Mouse (Mus musculus): ENCODE measurements around the gene Prune2.

Gene Prune2

DNA sequence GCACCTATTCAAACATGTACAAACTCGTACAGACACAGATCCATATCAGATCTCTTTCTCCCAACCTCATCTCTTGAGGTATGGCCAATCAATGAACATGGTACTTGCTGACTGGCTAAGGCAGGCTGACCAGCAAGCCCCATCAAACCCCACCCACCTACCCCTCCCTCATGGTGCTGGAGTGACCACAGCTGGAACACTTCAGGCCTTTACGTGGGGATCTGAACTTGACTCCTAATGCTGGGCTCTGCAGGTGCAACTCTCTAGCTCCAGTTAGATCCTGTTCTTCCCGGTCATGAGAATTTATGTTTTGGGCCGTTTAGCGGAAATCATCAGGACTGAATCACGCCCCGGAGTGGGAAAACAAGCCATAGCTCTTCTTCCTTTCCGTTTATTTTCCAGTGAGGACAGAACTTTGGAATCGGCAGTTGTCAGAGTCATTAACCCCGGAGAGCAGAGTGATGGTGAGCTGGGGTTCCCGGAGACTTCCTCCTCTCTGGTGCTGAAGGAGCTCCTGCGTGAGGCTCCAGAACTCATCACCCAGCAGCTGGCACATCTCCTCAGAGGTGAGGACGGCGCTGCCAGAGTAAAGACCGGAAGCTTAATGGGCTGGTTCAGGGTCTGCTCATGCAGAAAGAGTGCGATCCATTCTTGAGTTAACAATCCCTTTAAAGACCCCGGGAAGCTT lies 50.4 kb downstream of the Prune2 start:
- DNase-seq: no peak

DNA sequence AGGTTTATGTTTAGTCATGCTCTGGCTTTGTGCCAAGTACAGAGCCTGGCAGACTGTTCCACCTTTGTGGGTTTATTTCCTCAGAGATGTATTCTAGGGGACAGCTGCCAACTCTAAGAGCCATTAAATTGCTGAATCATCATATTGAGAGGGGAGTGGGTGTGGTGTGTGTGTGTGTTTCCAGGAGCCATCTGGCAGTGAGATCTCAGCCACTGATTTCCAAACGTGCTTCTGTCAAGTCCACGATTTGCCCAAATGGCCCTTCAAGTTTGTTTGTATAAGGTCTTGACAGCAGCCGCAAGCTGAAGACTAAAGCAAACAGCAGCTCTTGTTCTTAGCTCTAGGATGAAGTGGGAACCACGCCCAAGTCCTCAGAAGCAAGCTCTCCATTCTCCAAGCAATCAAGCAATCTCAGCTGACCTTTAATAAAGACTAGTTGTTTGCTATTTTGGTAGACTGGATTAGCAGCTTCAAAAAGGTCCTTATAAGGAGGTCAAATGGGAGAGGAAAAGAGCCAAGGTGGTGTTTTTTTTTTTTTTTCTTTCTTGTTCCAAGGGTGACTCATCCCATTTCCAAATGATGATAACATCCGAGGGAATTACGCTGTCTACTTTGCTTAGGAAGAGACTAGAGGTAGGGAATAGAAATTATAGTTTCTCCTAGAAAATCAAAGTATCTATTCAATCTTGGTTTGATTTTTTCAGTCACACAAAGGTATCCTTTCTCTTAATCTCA lies 55.5 kb downstream of the Prune2 start:
- DNase-seq: peak; percentile 81

DNA sequence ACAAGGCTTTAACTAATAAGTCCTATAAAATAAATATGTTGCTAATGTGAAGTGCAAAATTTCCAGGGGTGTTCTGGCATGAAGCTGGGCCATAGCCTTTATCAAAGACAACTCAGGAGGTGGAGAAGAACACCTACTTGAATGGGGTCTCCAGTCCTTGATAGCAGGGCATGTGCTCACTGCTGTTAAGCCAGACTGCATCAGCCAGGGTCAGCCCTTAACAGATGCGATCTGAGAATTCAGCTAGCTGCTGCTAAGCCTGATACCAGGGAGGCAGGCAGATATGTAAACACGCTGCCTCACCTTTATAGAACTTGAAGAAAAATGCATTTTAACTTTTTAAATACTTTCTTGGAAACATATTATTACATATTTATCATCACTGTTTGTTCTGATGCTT lies 57.2 kb downstream of the Prune2 start:
- no peak for DNase-seq

DNA sequence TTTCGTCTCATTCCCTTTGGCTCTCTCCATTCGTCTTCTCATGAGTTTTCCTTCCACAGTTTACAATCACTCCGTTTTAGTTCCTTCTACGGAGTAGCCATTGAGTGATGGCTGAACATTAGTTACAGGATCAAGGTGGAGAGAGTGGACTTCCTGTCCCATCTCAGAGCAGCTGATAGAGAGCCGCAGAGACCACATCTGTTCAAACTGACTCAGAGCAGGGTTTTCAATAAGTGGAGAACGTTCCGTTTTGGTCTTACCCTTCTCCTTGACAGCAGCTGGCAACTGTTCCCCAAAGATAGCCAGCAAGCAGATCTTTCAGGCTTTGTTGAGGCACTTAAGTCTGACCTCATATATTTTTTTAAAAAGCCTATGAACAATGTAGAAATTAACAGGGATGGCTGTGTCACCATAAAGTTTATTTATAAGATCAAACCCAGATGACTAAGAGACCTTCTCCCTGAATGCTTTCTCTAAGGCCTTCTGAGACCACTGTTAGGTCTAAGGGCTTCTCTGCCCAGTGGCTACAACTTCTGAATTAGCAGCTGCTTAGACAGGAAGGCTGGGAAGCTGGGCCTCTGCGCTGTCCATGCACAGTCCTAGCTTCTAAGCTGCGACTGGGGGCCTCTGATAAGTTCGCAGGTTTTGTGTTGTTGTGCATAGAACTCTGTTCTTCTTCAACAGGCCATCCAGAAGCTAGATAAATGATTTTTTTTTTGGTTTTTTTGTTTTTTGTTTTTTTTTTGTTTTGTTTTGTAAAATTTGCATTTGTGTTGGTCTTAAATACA lies 58.6 kb downstream of the Prune2 start:
- no peak for DNase-seq

DNA sequence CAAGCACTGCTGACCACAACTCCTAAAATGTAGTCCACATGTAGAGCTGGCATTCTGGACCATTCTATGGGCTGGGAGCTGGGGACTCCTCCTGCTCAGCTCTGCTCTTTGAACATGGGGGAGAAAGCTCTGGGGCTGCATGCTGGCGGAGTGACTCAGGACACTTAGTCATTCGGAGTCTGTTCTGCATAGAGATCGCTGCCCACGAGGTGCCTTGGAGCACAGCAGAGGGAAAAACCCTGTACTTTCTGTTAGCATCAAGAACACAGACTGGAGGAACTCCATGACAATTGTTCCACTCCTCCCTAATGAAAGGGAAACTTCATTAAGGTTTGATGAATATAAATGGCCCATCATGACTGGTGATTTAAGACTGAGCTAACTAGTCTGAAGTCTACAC lies 68.8 kb downstream of the Prune2 start:
- DNase-seq: no peak

GRCm38 (mm10) chr19:17030276-17030675 lies 74.4 kb downstream of the Prune2 start:
- DNase-seq: peak; percentile 70

- DNase-seq: no peak
These were observed 76.4 kb downstream of the Prune2 start for GRCm38 (mm10) chr19:17032314-17032713.

DNA sequence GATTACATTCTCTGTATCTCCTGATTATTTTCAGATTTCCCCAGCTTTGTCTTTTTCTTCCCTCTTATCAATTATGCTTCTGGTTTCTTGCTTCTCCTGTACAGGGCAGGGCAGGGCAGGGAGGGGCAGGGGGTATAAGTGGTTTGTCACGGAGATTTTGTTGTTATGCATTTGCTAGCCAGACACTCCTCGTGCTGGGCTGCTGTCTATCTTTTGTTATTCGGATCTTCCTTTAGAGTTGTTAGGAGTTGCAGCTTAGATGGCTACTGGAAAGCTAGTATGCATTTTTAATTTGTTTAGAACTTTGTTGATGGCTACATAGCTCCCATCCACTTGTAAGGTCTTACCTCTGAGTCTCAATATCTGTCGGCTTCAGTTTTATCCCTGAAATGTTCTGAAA lies 91.0 kb downstream of the Prune2 start:
- DNase-seq: no peak

DNA sequence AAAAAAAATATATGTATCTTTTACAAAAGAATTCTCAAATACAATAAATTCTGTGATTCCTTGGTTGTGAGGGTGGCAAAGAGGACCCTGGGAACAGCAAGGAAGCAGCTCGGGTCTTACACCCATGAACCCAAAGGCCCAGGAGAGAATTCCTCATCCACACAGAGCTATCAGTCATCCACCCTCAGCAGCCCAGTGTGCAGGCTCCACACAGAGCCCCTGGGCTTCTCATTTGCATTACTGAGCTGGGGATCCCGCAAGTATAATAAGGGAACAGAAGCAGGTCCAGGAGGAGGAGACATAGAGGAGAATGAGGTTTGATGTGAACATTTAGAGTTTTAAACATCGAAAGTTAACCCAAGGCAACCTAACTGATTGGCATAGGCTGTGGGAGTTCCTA lies 100.0 kb downstream of the Prune2 start:
- DNase-seq: no peak

- no peak for DNase-seq
These were observed 104.2 kb downstream of the Prune2 start for GRCm38 (mm10) chr19:17060106-17060505.

DNA sequence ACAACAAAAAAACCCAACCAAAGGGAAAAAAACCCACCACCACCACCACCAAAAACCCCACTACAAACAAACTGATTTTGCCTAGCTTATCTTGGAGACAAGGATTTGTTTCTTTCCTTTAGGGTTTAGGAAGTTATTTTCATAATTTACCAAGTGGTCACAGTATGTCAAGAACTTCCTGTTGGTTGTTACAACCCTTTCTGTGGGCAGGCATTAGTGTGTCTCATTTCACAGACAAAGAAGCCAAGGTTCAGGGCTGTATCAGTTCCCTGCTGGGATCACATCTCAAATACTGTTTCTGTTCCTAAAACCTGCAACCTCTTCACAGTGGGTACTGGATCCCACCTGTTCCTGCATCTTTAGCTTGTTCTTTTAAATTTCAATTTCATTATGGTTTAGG lies 108.5 kb downstream of the Prune2 start:
- DNase-seq: no peak

- DNase-seq: no peak
These were observed 113.1 kb downstream of the Prune2 start for GRCm38 (mm10) chr19:17069067-17069466.

DNA sequence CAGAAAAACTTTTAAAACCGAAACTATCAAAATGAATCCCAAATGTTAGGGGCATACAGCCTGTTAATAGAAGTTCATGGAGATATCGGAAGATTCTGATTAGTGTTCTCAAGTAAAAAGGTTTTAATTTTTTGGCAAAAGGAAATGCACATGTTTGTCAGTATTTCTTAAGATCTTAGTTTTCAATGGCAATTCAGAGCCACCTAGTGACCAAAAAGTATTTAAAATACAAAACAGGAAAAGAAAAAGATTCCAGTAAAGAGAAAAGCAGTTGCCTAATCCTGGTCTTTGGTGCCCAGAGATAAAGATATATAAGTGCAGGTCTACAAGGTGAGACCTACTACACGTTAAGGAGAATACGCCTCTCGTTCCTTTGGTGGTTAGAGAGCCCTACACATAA lies 115.3 kb downstream of the Prune2 start:
- no peak for DNase-seq

GRCm38 (mm10) chr19:17072245-17072644 lies 116.3 kb downstream of the Prune2 start:
- no peak for DNase-seq

- no peak for DNase-seq
These were observed 122.9 kb downstream of the Prune2 start for GRCm38 (mm10) chr19:17078643-17079316.

DNA sequence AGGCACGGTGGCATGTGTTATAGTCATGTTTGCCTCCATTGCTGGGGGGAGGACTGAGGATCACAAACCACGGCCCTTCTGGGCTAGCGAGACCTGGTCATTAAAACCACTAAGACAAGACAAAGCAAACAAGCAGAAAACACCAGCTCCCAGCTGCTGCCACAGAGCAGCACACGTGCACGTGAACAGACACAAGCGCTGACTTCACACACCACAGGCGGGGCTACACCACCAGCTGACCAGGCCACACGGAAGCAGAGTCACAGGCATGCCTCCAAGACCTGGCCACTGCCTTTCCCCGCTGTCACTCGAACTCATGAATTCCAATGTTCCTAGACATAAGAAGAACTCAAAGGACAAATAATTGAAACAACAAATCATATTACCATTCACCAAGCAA lies 125.5 kb downstream of the Prune2 start:
- no peak for DNase-seq

DNA sequence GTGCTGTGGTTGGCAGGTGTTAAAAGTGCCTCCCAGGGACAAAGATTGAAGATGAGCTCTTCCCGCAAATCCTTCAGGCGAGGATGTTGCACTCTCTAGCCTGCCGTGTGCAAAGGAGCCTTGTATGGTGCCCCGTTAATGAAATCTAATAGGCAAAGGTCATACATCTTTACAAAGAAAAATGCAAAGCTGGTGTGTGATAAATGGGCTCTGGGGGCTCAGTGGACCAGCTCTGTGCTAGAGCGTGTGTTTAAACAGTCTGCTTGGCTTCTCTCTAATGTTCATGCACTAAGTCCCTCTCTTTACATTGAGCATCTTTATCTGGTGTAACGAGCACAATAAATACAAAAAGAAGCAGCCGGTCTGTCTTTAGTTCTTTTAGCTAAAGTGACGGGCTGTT lies 138.1 kb downstream of the Prune2 start:
- no peak for DNase-seq

DNA sequence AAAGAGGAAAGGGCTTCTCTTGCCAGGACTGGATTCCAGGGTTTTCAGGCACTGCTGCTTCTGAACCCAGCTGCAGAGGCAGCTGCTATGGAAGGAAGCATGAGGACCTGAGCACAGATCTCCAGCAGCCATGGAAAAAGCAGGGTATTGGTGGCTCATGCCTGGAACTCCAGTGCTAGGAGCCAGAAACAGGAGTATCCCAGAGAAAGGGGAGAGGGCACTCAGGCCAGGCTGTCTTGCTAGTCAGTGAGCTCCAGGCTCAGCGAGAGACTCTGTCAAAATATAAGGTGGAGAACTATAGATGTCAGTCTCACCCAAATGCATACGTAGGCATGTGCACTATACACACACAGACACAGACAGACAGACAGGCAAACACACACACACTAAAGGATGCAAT lies 140.4 kb downstream of the Prune2 start:
- DNase-seq: no peak

- no peak for DNase-seq
These were observed 141.3 kb downstream of the Prune2 start for GRCm38 (mm10) chr19:17097210-17097609.

DNA sequence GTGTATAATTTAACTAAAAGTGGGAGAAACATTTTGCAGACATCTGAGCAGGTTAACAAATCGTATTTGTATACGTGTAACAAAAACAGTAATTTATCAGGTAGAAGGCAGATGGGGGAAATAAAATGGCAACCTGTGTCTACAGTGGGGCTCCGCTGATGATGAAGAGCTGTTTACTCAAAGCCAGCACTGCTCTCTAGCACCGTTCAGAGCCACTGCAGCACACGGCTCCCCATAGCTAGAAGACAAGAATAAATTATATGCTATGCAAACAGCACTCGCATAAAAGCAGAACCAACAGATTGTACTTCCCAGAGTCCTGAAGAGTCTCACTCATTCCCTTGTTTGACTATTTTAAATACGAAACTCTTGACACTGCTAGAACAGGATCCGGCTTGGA lies 152.9 kb downstream of the Prune2 start:
- no peak for DNase-seq

GRCm38 (mm10) chr19:17124034-17124735 lies 168.3 kb downstream of the Prune2 start:
- peak; percentile 65 for DNase-seq

GRCm38 (mm10) chr19:17125380-17125779 lies 169.5 kb downstream of the Prune2 start:
- no peak for DNase-seq

DNA sequence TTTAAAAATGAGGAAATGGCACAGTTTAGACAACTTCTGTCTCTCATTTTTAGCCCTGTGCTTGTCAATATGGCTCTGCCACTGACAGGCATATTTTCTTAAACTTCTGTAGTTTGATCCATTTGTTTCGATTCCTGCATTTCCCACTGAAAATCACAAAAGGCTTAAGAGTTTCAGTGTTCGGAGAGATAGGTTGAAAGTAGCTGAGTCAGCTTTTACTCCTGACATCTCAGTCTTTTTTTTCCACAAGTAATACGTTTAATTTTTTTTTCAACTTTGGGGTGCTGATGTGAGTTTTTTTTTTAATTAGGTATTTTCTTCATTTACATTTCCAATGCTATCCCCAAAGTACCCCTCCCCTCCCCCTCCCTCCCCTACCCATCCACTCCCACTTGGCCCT lies 174.6 kb downstream of the Prune2 start:
- no peak for DNase-seq
